Mouse (Mus musculus): Measurements from ENCODE around the gene Dnajc13.

Gene Dnajc13

GRCm38 (mm10) chr9:104183181-104183580, 79.5 kb downstream of the Dnajc13 start:
- no peak for DNase-seq (ENCODE audit: low read depth, low spot score)

GRCm38 (mm10) chr9:104182328-104182727, 80.4 kb downstream of the Dnajc13 start:
- no peak for DNase-seq (ENCODE audit: low read depth, low spot score)

GRCm38 (mm10) chr9:104181626-104182025, 81.1 kb downstream of the Dnajc13 start:
- DNase-seq (ENCODE audit: low read depth, low spot score), result no peak

- no peak for DNase-seq (ENCODE audit: low read depth, low spot score)
These were observed 82.7 kb downstream of the Dnajc13 start for GRCm38 (mm10) chr9:104180046-104180445.

GRCm38 (mm10) chr9:104172342-104172741, 90.4 kb downstream of the Dnajc13 start:
- no peak for DNase-seq (ENCODE audit: low read depth, low spot score)

- no peak for DNase-seq (ENCODE audit: low read depth, low spot score)
These were observed 91.1 kb downstream of the Dnajc13 start for GRCm38 (mm10) chr9:104171651-104172050.

- DNase-seq (ENCODE audit: low read depth, low spot score), result no peak
These were observed 92.7 kb downstream of the Dnajc13 start for GRCm38 (mm10) chr9:104169986-104170385.

GRCm38 (mm10) chr9:104165926-104166325, 96.8 kb downstream of the Dnajc13 start:
- no peak for DNase-seq (ENCODE audit: low read depth, low spot score)

- peak; percentile 10 for DNase-seq (ENCODE audit: low read depth, low spot score)
These were observed 98.5 kb downstream of the Dnajc13 start for GRCm38 (mm10) chr9:104164194-104164593.

GRCm38 (mm10) chr9:104161117-104161516, 101.6 kb downstream of the Dnajc13 start:
- no peak for DNase-seq (ENCODE audit: low read depth, low spot score)

GRCm38 (mm10) chr9:104157291-104157690, 105.4 kb downstream of the Dnajc13 start:
- no peak for DNase-seq (ENCODE audit: low read depth, low spot score)

- no peak for DNase-seq (ENCODE audit: low read depth, low spot score)
These were observed 106.2 kb downstream of the Dnajc13 start for GRCm38 (mm10) chr9:104156506-104156905.

GRCm38 (mm10) chr9:104155100-104155715, 107.5 kb downstream of the Dnajc13 start:
- no peak for DNase-seq (ENCODE audit: low read depth, low spot score)

GRCm38 (mm10) chr9:104152121-104152520, 110.6 kb downstream of the Dnajc13 start:
- no peak for DNase-seq (ENCODE audit: low read depth, low spot score)

- DNase-seq (ENCODE audit: low read depth, low spot score), result no peak
These were observed 113.8 kb downstream of the Dnajc13 start for GRCm38 (mm10) chr9:104148969-104149368.

- no peak for DNase-seq (ENCODE audit: low read depth, low spot score)
These were observed 116.0 kb downstream of the Dnajc13 start for GRCm38 (mm10) chr9:104146683-104147082.

GRCm38 (mm10) chr9:104144314-104144996, 118.3 kb downstream of the Dnajc13 start:
- peak; percentile 40 for DNase-seq (ENCODE audit: low read depth, low spot score)

- no peak for DNase-seq (ENCODE audit: low read depth, low spot score)
These were observed 119.9 kb downstream of the Dnajc13 start for GRCm38 (mm10) chr9:104142805-104143204.

GRCm38 (mm10) chr9:104140351-104140750, 122.4 kb downstream of the Dnajc13 start:
- no peak for DNase-seq (ENCODE audit: low read depth, low spot score)

GRCm38 (mm10) chr9:104130141-104130755, 132.5 kb downstream of the Dnajc13 start:
- DNase-seq (ENCODE audit: low read depth, low spot score), result no peak

- DNase-seq (ENCODE audit: low read depth, low spot score), result no peak
These were observed 134.6 kb downstream of the Dnajc13 start for GRCm38 (mm10) chr9:104128110-104128509.

GRCm38 (mm10) chr9:104126833-104127232, 135.9 kb downstream of the Dnajc13 start, which contains the start of gene Ackr4:
Gene Ackr4 (minus strand): TSS chr9:104126933.
- no peak for DNase-seq (ENCODE audit: low read depth, low spot score)

- no peak for DNase-seq (ENCODE audit: low read depth, low spot score)
These were observed 139.1 kb downstream of the Dnajc13 start for GRCm38 (mm10) chr9:104123622-104124021.
